Comparison of ENCODE assay signal across 20 mouse cellular contexts in the genomic region with DNA sequence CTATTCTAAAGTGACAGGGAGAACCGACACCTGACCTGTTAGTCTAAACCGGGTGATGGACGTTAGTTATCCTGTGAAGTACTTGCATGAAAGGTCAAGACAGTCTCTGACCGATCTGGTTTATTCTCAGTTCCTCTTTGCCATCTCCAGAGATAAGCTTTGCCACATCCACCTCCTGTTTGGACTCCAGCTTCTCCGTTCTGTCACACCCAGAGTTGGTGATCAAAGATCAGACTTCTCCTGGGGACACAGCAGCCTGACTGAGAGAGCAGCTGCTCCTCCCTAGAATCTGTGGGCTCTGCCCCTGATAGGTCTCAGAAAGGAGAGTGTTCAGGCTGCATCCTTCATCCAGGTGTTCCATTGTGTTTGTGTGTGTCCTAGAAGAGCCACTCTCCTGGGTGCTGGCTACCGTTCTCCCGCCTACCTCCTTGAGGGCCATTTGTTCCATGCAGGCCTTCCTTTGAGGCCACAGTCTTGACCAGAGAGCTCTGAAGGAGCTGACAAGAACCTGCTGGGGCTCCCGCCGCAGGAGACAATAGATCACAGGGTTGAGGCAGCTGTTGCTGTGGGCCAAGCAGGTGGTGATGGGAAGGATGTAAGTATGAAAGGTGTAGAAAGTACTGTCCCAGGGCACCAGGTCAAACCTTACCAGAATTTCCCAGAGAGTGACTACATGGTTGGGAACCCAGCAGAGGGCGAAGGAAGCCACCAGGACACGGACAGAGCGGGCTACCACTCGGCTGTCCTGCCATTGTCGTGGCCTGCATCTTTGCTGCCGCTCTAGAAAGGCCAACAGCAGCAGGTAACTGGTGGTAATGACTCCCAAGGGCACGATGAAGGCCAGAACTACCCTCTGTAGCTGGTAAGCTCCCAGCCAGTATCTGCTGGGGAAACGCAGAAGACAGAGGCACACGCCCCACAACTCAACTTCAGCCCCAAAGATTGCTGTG. TPM values are rescaled to one million over a fixed set of nuclear protein-coding genes. Genes with fewer than 3 reads are reported as not detected.
A peak's percentile ranks its signal among the peaks of the same experiment; 100 is the strongest.
DNase-seq lines count a peak whose midpoint lies in the region; ATAC-seq and TF ChIP-seq lines count a peak whose summit lies in the region.
"Had no signal": no experiment of that assay in that cellular context is flagged by ENCODE, and none has a peak within 500 bp of the region (broad histone marks: within the 10 kb centered on the region; RNA-seq: fewer than 3 reads in every experiment).

No protein-coding gene starts in this region.

- H3K27ac ChIP-seq in forebrain, embryonic 10.5 days: peak overlapping the region; percentile 48; the same call in 1 of the 2 replicates
- H3K27ac ChIP-seq in forebrain, embryonic 13.5 days: no peak overlapping the region
- H3K27ac ChIP-seq in lung, postnatal 0 days (ENCODE audit: low read length): peak overlapping the region; percentile 74; the same call in 1 of the 2 replicates
- H3K27ac ChIP-seq: macrophage had no signal

- DNase-seq in forebrain, embryonic 10.5 days (ENCODE audit: extremely low spot score, low spot score): no peak
- no peak for DNase-seq in lung, postnatal 0 days (ENCODE audit: low spot score)
- DNase-seq in lung, adult 18-20 months: no peak
- peak; percentile 62 for DNase-seq in 416B (ENCODE audit: low read depth)
- no peak for DNase-seq in adrenal gland, postnatal 10 days
- DNase-seq in left cerebral cortex, adult 8-10 months (ENCODE audit: low spot score in 2 of 2): no peak
- DNase-seq: adrenal gland, postnatal 14 days; cerebellum, adult 8-10 months; embryo, embryonic 11 days; lung, adult 2 months; right cerebral cortex, postnatal 25 days had no signal

- peaks cover 36% of the 10 kb centered on the region for H3K36me3 ChIP-seq in forebrain, embryonic 10.5 days (replicated peaks)
- peaks cover 23% of the 10 kb centered on the region for H3K36me3 ChIP-seq in forebrain, embryonic 13.5 days (ENCODE audit: poor library complexity, severe bottlenecking)
- peaks cover 9% of the 10 kb centered on the region; the same call in 1 of the 2 replicates for H3K36me3 ChIP-seq in lung, postnatal 0 days (ENCODE audit: insufficient read depth, low read length)

- TF ChIP-seq EP300 in lung, postnatal 0 days (IDR thresholded peaks at IDR 0.05): no peak

- 87% methylated on average over 18 of the region's 18 CpGs for WGBS in forebrain, embryonic 10.5 days
- WGBS in forebrain, embryonic 13.5 days: 81% methylated on average over 18 of the region's 18 CpGs
- WGBS in lung, postnatal 0 days: 58% methylated on average over 18 of the region's 18 CpGs

- no peaks in the 10 kb centered on the region for H3K27me3 ChIP-seq in forebrain, embryonic 10.5 days (ENCODE audit: poor library complexity, severe bottlenecking)
- H3K27me3 ChIP-seq in forebrain, embryonic 13.5 days: no peaks in the 10 kb centered on the region
- no peaks in the 10 kb centered on the region for H3K27me3 ChIP-seq in lung, postnatal 0 days (replicated peaks; ENCODE audit: insufficient read depth, low read length)

- no peak overlapping the region for H3K4me2 ChIP-seq in forebrain, embryonic 13.5 days
- no peak overlapping the region for H3K4me2 ChIP-seq in lung, postnatal 0 days (replicated peaks; ENCODE audit: low read depth, low read length)

- no peak for ATAC-seq in forebrain, embryonic 13.5 days
- ATAC-seq in lung, postnatal 0 days: no peak
- ATAC-seq in granulocyte monocyte progenitor cell, adult 5-6 weeks (replicated peaks; ENCODE audit: poor library complexity, severe bottlenecking): peak; percentile 34
- ATAC-seq: forebrain, embryonic 14.5 days had no signal

- no peak overlapping the region for H3K9ac ChIP-seq in forebrain, embryonic 13.5 days
- H3K9ac ChIP-seq in lung, postnatal 0 days (replicated peaks; ENCODE audit: low read depth): no peak overlapping the region

- no peaks in the 10 kb centered on the region for H3K9me3 ChIP-seq in forebrain, embryonic 10.5 days
- H3K9me3 ChIP-seq in forebrain, embryonic 13.5 days (replicated peaks): no peaks in the 10 kb centered on the region
- no peaks in the 10 kb centered on the region for H3K9me3 ChIP-seq in lung, postnatal 0 days (ENCODE audit: low read length)

- H3K4me3 ChIP-seq in forebrain, embryonic 10.5 days: no peak overlapping the region
- no peak overlapping the region for H3K4me3 ChIP-seq in forebrain, embryonic 13.5 days
- H3K4me3 ChIP-seq in lung, postnatal 0 days (ENCODE audit: low read depth, low read length): no peak overlapping the region

- peaks cover 5% of the 10 kb centered on the region for H3K4me1 ChIP-seq in forebrain, embryonic 10.5 days
- no peaks in the 10 kb centered on the region for H3K4me1 ChIP-seq in forebrain, embryonic 13.5 days
- H3K4me1 ChIP-seq in lung, postnatal 0 days (ENCODE audit: insufficient read depth, low read depth, low read length): peaks cover 12% of the 10 kb centered on the region; the same call in 1 of the 2 replicates

- no peak for TF ChIP-seq CTCF in lung, postnatal 0 days (IDR thresholded peaks at IDR 0.05)

RNA-seq across cellular contexts. Expression of gene Rxfp4, which starts 1.0 kb away (rescaled TPM):
- not detected in 2 replicates for polyA plus RNA-seq in forebrain, embryonic 10.5 days (2016; fragmentation: Nextera tagmentation; extraction: Ambion mirVana)
- not detected in 2 replicates for polyA plus RNA-seq in forebrain, embryonic 13.5 days (2015; fragmentation: Nextera tagmentation; extraction: Ambion mirVana)
- polyA plus RNA-seq in lung, postnatal 0 days (2015; fragmentation: Nextera tagmentation; extraction: Ambion mirVana): 0.61 and 0.92 TPM in 2 replicates
- total RNA-seq in granulocyte monocyte progenitor cell, adult 5-6 weeks (2014; fragmentation: Nextera tagmentation): not detected in 2 replicates
- not detected in 2 replicates for total RNA-seq in granulocyte monocyte progenitor cell, adult 5-6 weeks (2017)
- total RNA-seq in adrenal gland, postnatal 10 days (2021): not detected
- total RNA-seq in left cerebral cortex, adult 8-10 months (2022): not detected
- total RNA-seq: adrenal gland, postnatal 14 days; ES-E14; gastrocnemius, adult 18-20 months; left cerebral cortex, postnatal 10 days had no signal
- polyA plus RNA-seq: forebrain, embryonic 14.5 days; intestine, embryonic 14.5 days; macrophage; thymus, postnatal 0 days had no signal

RNA-seq across cellular contexts. Expression of gene Khdc4, which starts 33.7 kb away (rescaled TPM):
- 86.3 and 97.3 TPM in 2 replicates for polyA plus RNA-seq in forebrain, embryonic 10.5 days (2016; fragmentation: Nextera tagmentation; extraction: Ambion mirVana)
- 97.8 and 102 TPM in 2 replicates for polyA plus RNA-seq in forebrain, embryonic 13.5 days (2015; fragmentation: Nextera tagmentation; extraction: Ambion mirVana)
- 42.3 and 49.4 TPM in 2 replicates for polyA plus RNA-seq in lung, postnatal 0 days (2015; fragmentation: Nextera tagmentation; extraction: Ambion mirVana)
- total RNA-seq in granulocyte monocyte progenitor cell, adult 5-6 weeks (2014; fragmentation: Nextera tagmentation): 57.4 and 68.2 TPM in 2 replicates
- total RNA-seq in granulocyte monocyte progenitor cell, adult 5-6 weeks (2017): 35.4 and 49.3 TPM in 2 replicates
- 10 to 100 TPM; 46.7 to 60.5 TPM for total RNA-seq in adrenal gland, postnatal 10 days (2021)
- total RNA-seq in left cerebral cortex, adult 8-10 months (2022): 10 to 100 TPM; 46.2 to 57.4 (median 51.3) TPM

RNA-seq across cellular contexts. Expression of gene Arhgef2, which starts 46.2 kb away (rescaled TPM):
- 79.3 and 92.6 TPM in 2 replicates for polyA plus RNA-seq in forebrain, embryonic 10.5 days (2016; fragmentation: Nextera tagmentation; extraction: Ambion mirVana)
- 151 and 162 TPM in 2 replicates for polyA plus RNA-seq in forebrain, embryonic 13.5 days (2015; fragmentation: Nextera tagmentation; extraction: Ambion mirVana)
- polyA plus RNA-seq in lung, postnatal 0 days (2015; fragmentation: Nextera tagmentation; extraction: Ambion mirVana): 170 and 229 TPM in 2 replicates
- total RNA-seq in granulocyte monocyte progenitor cell, adult 5-6 weeks (2014; fragmentation: Nextera tagmentation): 125 and 137 TPM in 2 replicates
- 59.1 and 73.5 TPM in 2 replicates for total RNA-seq in granulocyte monocyte progenitor cell, adult 5-6 weeks (2017)
- total RNA-seq in adrenal gland, postnatal 10 days (2021): 10 to 100 TPM; 51.4 to 71.5 TPM
- 100 to 1,000 TPM; 228 to 247 (median 232) TPM for total RNA-seq in left cerebral cortex, adult 8-10 months (2022)
